Mouse (Mus musculus) forebrain, postnatal 0 days (tissue): Measurements from ENCODE around the gene AB124611. TPM values are rescaled to one million over a fixed set of nuclear protein-coding genes. Genes with fewer than 3 reads are reported as not detected.
"Not testable (repeated sequence)": the region's sequence is repeated elsewhere in the genome, so short reads cannot be mapped to it uniquely, and the experiment has no call there.

Experiments
- ATAC-seq: fragments of 200-750 bp; cut with Nextera tagmentation; 2 replicates; pipeline ENCODE4 v1.8.0; 2017; ENCODE audit warnings: mild to moderate bottlenecking, moderate library complexity
- DNase-seq: peaks from one replicate; pipeline ENCODE4 v3.0.0-alpha.2; 2015
- H3K27ac ChIP-seq: fragments of 300-500 bp; sonication (generic); 2 replicates; pipeline ENCODE4 v1.5.1; 2014; ENCODE audit warnings: low read depth, mild to moderate bottlenecking, antibody characterized with exemption, low read length, moderate library complexity, mixed read lengths
- H3K27me3 ChIP-seq: fragments of 300-500 bp; sonication (generic); 2 replicates; pipeline ENCODE4 v1.6.1; 2014; ENCODE audit warnings: mild to moderate bottlenecking, low read length, mixed read lengths; ENCODE audit not compliant: insufficient read depth
- H3K36me3 ChIP-seq: fragments of 300-500 bp; sonication (generic); 2 replicates; pipeline ENCODE4 v1.6.1; 2014; ENCODE audit warnings: mild to moderate bottlenecking, moderate library complexity; ENCODE audit not compliant: insufficient read depth
- H3K4me1 ChIP-seq: fragments of 300-500 bp; sonication (generic); 2 replicates; pipeline ENCODE4 v1.6.1; 2014; ENCODE audit warnings: antibody characterized with exemption; ENCODE audit not compliant: insufficient read depth
- H3K4me2 ChIP-seq: fragments of 300-500 bp; sonication (generic); 2 replicates; pipeline ENCODE4 v1.6.1; 2014; ENCODE audit warnings: low read depth, mild to moderate bottlenecking, moderate library complexity
- H3K4me3 ChIP-seq: fragments of 300-500 bp; sonication (generic); 2 replicates; pipeline ENCODE4 v1.5.1; 2014; ENCODE audit warnings: low read depth, low read length, mixed read lengths
- H3K9ac ChIP-seq: fragments of 300-500 bp; sonication (generic); 2 replicates; pipeline ENCODE4 v1.6.1; 2014; ENCODE audit warnings: mild to moderate bottlenecking
- H3K9me3 ChIP-seq: fragments of 300-500 bp; sonication (generic); 2 replicates; pipeline ENCODE4 v1.6.1; 2016; ENCODE audit warnings: low read length
- CTCF ChIP-seq: sonication (generic); IDR thresholded peaks from 2 replicates; pipeline ENCODE4 v1.5.1; 2016; ENCODE audit warnings: antibody characterized with exemption, control low read depth, low read depth
- WGBS: fragments of 180-500 bp; shearing (Covaris S2); extraction: QIAGEN DNeasy Blood & Tissue Kit; methylation state at CpG from one replicate; pipeline ENCODE4 v1.1.7; 2014; 5-methylcytosine and 5-hydroxymethylcytosine counted together
- polyA plus RNA-seq: library from polyadenylated mRNA; unstranded; fragments of >200 nt; fragmentation: Nextera tagmentation; extraction: Ambion mirVana; gene quantifications from 2 replicates; pipeline ENCODE4 v1.2.1, GENCODE M21; 2015
- total RNA-seq: library from RNA; depleted of rRNA; stranded (reverse); fragments of >200 nt; gene quantifications from 2 replicates; pipeline ENCODE4 v1.2.3, GENCODE M21; 2014

The AB124611 gene
- total and polyA plus RNA-seq, 2 experiments from 2014 or later = 0.14 to 0.98 TPM

DNA sequence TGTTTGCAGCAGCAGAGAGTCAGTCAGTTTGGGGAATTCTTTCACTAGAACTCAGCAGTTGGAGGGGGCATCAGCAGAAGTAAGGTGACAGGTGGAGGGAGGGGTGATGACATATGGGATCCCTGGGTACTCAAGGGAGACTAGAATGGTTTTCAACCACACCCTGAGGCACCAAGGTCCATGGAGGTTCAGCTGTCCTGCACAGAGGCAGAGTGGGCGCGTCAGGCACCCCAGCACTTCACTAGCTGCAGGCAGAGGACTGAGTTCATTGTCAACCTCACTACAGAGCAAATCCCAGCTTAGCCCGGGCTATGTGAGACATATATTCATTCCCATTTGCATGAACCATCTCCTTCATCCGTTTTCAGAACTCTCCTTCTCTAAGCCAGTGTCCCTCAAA, 11.0 kb downstream of the AB124611 start:
- TF ChIP-seq CTCF = no peak
- Histone ChIP-seq H3K36me3 (no peaks in the 10 kb centered on the region), H3K4me3 (no peak overlapping the region), H3K9me3 (no peaks in the 10 kb centered on the region), H3K9ac (no peak overlapping the region), H3K4me1 (no peaks in the 10 kb centered on the region), H3K27me3 (no peaks in the 10 kb centered on the region), H3K27ac (no peak overlapping the region), H3K4me2 (no peak overlapping the region)
- WGBS = 66% methylated on average over 4 of the region's 4 CpGs
- DNase-seq = no peak
- ATAC-seq = no peak

- 77% methylated on average over 7 of the region's 7 CpGs for WGBS
- ATAC-seq = no peak
- TF ChIP-seq CTCF = no peak
Observed at GRCm38 (mm10) chr9:21539981-21540753, 14.2 kb downstream of the AB124611 start.

DNA sequence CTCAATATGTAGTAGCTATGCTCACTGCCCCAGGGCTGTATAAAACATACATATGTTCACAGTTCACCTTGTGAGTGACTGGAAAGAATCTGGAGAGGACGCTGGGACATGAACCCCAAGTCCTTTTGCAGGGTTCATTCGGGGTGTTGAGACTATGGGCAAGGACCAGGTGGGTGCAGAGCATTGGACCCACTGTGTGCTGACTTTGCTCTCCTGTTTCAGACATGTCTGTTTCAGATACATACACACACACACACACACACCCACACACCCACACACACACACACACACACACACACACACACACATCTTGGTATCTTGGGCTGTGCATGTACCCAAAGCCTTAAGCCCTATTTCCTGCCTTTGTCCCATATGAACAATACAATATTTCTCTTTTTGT, 16.0 kb downstream of the AB124611 start:
- H3K27ac ChIP-seq, H3K9me3 ChIP-seq, H3K9ac ChIP-seq, H3K4me3 ChIP-seq, DNase-seq, H3K36me3 ChIP-seq, H3K27me3 ChIP-seq, H3K4me1 ChIP-seq, ATAC-seq, H3K4me2 ChIP-seq: not testable (repeated sequence)
- WGBS = 79% methylated on average over 2 of the region's 2 CpGs

More at GRCm38 (mm10) chr9:21539981-21540753, 14.2 kb downstream of the AB124611 start:
- Histone ChIP-seq H3K9ac (no peak overlapping the region), H3K27ac (no peak overlapping the region), H3K9me3 (no peaks in the 10 kb centered on the region), H3K4me3 (no peak overlapping the region), H3K4me1 (no peaks in the 10 kb centered on the region), H3K27me3 (no peaks in the 10 kb centered on the region), H3K4me2 (no peak overlapping the region), H3K36me3 (no peaks in the 10 kb centered on the region)
- DNase-seq = no peak

DNA sequence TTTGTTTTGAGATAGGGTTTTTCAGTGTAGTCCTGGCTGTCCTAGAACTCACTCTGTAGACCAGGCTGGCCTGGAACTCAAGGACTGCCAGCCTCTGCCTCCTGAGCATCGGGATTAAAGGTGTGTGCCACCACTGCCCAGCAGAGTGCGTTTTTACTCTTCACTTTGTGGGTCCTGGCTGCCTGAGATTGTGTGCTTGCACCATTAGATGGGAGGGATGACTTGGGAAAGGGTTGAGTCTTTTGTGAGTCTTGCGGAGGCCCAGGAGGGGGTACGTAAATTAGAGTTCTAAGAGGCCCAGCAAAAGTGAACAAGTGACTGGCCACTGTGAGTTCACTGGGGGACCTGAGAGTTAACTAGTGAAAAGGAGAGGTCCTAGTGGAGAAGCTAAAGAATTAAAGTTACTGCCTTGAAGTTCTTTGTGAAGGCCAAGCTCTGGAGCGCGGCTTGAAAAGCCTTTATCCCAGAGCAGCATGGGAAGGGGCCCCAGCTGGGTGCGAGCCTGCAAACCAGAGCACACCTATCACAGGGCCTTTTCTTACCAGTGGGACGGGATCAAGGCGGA, 19.5 kb downstream of the AB124611 start:
- TF ChIP-seq CTCF = peak; percentile 6; the same call in 1 of the 2 replicates
- no peaks in the 10 kb centered on the region for H3K27me3 ChIP-seq
- H3K36me3 ChIP-seq = no peaks in the 10 kb centered on the region; the same call in 1 of the 2 replicates
- WGBS = 3% methylated on average over 9 of the region's 9 CpGs
- H3K9ac ChIP-seq = peak overlapping the region; percentile 93
- no peak for DNase-seq
- peak overlapping the region; percentile 64 for H3K4me2 ChIP-seq
- peak overlapping the region; percentile 69 for H3K4me3 ChIP-seq
- peaks cover 10% of the 10 kb centered on the region for H3K4me1 ChIP-seq
- ATAC-seq = peak; percentile 33
- H3K9me3 ChIP-seq = no peaks in the 10 kb centered on the region
- H3K27ac ChIP-seq = peak overlapping the region; percentile 97

- peak; percentile 94 for ATAC-seq
- H3K36me3 ChIP-seq = peaks cover 3% of the 10 kb centered on the region
- 4% methylated on average over 64 of the region's 67 CpGs for WGBS
- H3K9me3 ChIP-seq = no peaks in the 10 kb centered on the region
- peaks cover 10% of the 10 kb centered on the region for H3K4me1 ChIP-seq
- H3K4me3 ChIP-seq = peak overlapping the region; percentile 69
- peak overlapping the region; percentile 93 for H3K9ac ChIP-seq
- TF ChIP-seq CTCF = peak; percentile 66
- peak overlapping the region; percentile 64 for H3K4me2 ChIP-seq
- no peaks in the 10 kb centered on the region for H3K27me3 ChIP-seq
- peak overlapping the region; percentile 97 for H3K27ac ChIP-seq
- DNase-seq = peak; percentile 100
Observed at GRCm38 (mm10) chr9:21545916-21546788, 20.2 kb downstream of the AB124611 start.

DNA sequence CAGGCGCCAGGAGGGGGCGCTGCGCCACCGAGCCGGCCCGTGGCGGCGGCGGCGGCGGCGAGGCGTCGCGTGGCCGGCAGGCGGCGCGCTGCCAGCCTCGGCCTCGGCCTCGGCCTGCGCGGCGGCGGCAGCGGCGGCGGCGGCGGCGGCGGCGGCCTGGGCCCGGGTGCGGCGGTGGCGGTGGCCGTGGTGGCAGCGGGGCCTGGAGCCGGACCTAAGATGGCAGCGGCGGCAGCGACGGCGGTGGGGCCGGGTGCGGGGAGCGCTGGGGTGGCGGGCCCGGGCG, 20.8 kb downstream of the AB124611 start, which contains the start of gene Carm1:
Carm1 (plus strand) TSS at position 106 of the 286 bp plus-strand sequence.
- no peak for DNase-seq
- no peaks in the 10 kb centered on the region for H3K9me3 ChIP-seq
- H3K4me1 ChIP-seq = peaks cover 10% of the 10 kb centered on the region
- peaks cover 3% of the 10 kb centered on the region for H3K36me3 ChIP-seq
- peak within 1 kb of the TSS; percentile 97 for H3K27ac ChIP-seq
- TF ChIP-seq CTCF = no peak
- 18% methylated on average over 24 of the region's 52 CpGs for WGBS
- no peak for ATAC-seq
- peak within 1 kb of the TSS; percentile 93 for H3K9ac ChIP-seq
- H3K4me2 ChIP-seq = peak within 1 kb of the TSS; percentile 65
- H3K27me3 ChIP-seq = no peaks in the 10 kb centered on the region
- peak within 1 kb of the TSS; percentile 69 for H3K4me3 ChIP-seq
